Mouse (Mus musculus) hindbrain, embryonic 10.5 days (tissue): ENCODE data around the gene Paqr4. TPM values are rescaled to one million over a fixed set of nuclear protein-coding genes. Genes with fewer than 3 reads are reported as not detected.

Experiments
- DNase-seq: peaks from one replicate; pipeline ENCODE4 v3.0.0-alpha.2; 2017; ENCODE audit warnings: low spot score
- H3K27ac ChIP-seq: fragments of 300-500 bp; sonication (generic); 2 replicates; pipeline ENCODE4 v1.5.1; 2016; ENCODE audit warnings: mild to moderate bottlenecking, moderate library complexity
- H3K27me3 ChIP-seq: fragments of 300-500 bp; sonication (generic); 2 replicates; pipeline ENCODE4 v1.6.1; 2016; ENCODE audit warnings: mild to moderate bottlenecking; ENCODE audit not compliant: poor library complexity, insufficient read depth, severe bottlenecking
- H3K36me3 ChIP-seq: fragments of 300-500 bp; sonication (generic); 2 replicates; pipeline ENCODE4 v1.6.1; 2016; ENCODE audit warnings: mild to moderate bottlenecking, moderate library complexity
- H3K4me1 ChIP-seq: fragments of 300-500 bp; sonication (generic); replicated peaks from 2 replicates; pipeline ENCODE4 v1.6.1; 2016; ENCODE audit warnings: mild to moderate bottlenecking
- H3K4me3 ChIP-seq: fragments of 300-500 bp; sonication (generic); 2 replicates; pipeline ENCODE4 v1.5.1; 2016; ENCODE audit warnings: mild to moderate bottlenecking, moderate library complexity
- H3K9me3 ChIP-seq: fragments of 300-500 bp; sonication (generic); 2 replicates; pipeline ENCODE4 v1.6.1; 2016; ENCODE audit warnings: mild to moderate bottlenecking, moderate library complexity
- WGBS: fragments of 180-500 bp; shearing (Covaris S2); methylation state at CpG from one replicate; pipeline ENCODE4 v1.1.7; 2016; 5-methylcytosine and 5-hydroxymethylcytosine counted together
- polyA plus RNA-seq: library from polyadenylated mRNA; unstranded; fragments of >200 nt; fragmentation: Nextera tagmentation; extraction: Ambion mirVana; gene quantifications from 2 replicates; pipeline ENCODE4 v1.2.1, GENCODE M21; 2016

The Paqr4 gene
- polyA plus RNA-seq, 1 experiment from 2014 or later, result 43.6 TPM

GRCm38 (mm10) chr17:23771284-23772218 lies 30.9 kb upstream of the Paqr4 start, which contains the start of gene Flywch1:
Gene Flywch1 (minus strand): TSS chr17:23771602.
- Histone ChIP-seq H3K9me3 (no peaks in the 10 kb centered on the region), H3K4me1 (peaks cover 22% of the 10 kb centered on the region), H3K4me3 (peak within 1 kb of the TSS; percentile 87), H3K36me3 (peaks cover 32% of the 10 kb centered on the region), H3K27ac (peak within 1 kb of the TSS; percentile 97), H3K27me3 (no peaks in the 10 kb centered on the region)
- peak; percentile 99 for DNase-seq
- 4% methylated on average over 58 of the region's 58 CpGs for WGBS

GRCm38 (mm10) chr17:23770896-23771283 lies 30.2 kb upstream of the Paqr4 start:
- Histone ChIP-seq H3K36me3 (peaks cover 35% of the 10 kb centered on the region), H3K4me1 (peaks cover 22% of the 10 kb centered on the region), H3K4me3 (peak overlapping the region; percentile 87), H3K27ac (peak overlapping the region; percentile 97), H3K9me3 (no peaks in the 10 kb centered on the region), H3K27me3 (no peaks in the 10 kb centered on the region)
- no peak for DNase-seq
- WGBS, result 1% methylated on average over 19 of the region's 19 CpGs

GRCm38 (mm10) chr17:23770493-23770892 lies 29.8 kb upstream of the Paqr4 start:
- peak overlapping the region; percentile 97 for H3K27ac ChIP-seq
- 16% methylated on average over 2 of the region's 2 CpGs for WGBS

GRCm38 (mm10) chr17:23762976-23763375 lies 22.3 kb upstream of the Paqr4 start:
- no peaks in the 10 kb centered on the region for H3K9me3 ChIP-seq
- peaks cover 87% of the 10 kb centered on the region for H3K36me3 ChIP-seq
- H3K27ac ChIP-seq, result no peak overlapping the region
- WGBS, result 90% methylated on average over 11 of the region's 11 CpGs
- H3K4me1 ChIP-seq, result 0 out of 2 replicates have a peak, but pooled peaks cover 4% of the 10 kb centered on the region
- H3K27me3 ChIP-seq, result no peaks in the 10 kb centered on the region
- no peak for DNase-seq
- H3K4me3 ChIP-seq, result no peak overlapping the region

More at GRCm38 (mm10) chr17:23770493-23770892, 29.8 kb upstream of the Paqr4 start:
- no peak for DNase-seq
- peaks cover 22% of the 10 kb centered on the region for H3K4me1 ChIP-seq
- H3K9me3 ChIP-seq, result no peaks in the 10 kb centered on the region
- peak overlapping the region; percentile 87 for H3K4me3 ChIP-seq
- peaks cover 39% of the 10 kb centered on the region for H3K36me3 ChIP-seq
- H3K27me3 ChIP-seq, result no peaks in the 10 kb centered on the region

GRCm38 (mm10) chr17:23761155-23761554 lies 20.5 kb upstream of the Paqr4 start:
- H3K4me1 ChIP-seq, result 0 out of 2 replicates have a peak, but pooled peaks cover 4% of the 10 kb centered on the region
- H3K27me3 ChIP-seq, result no peaks in the 10 kb centered on the region
- DNase-seq, result no peak
- H3K9me3 ChIP-seq, result no peaks in the 10 kb centered on the region
- no peak overlapping the region for H3K27ac ChIP-seq
- WGBS, result 90% methylated on average over 3 of the region's 3 CpGs
- H3K4me3 ChIP-seq, result no peak overlapping the region
- H3K36me3 ChIP-seq, result peaks cover 92% of the 10 kb centered on the region

- Histone ChIP-seq H3K27ac (no peak overlapping the region), H3K27me3 (no peaks in the 10 kb centered on the region), H3K36me3 (peaks cover 94% of the 10 kb centered on the region), H3K9me3 (no peaks in the 10 kb centered on the region), H3K4me1 (0 out of 2 replicates have a peak, but pooled peaks cover 4% of the 10 kb centered on the region), H3K4me3 (no peak overlapping the region)
- no peak for DNase-seq
- WGBS, result 93% methylated on average over 9 of the region's 9 CpGs
Observed at GRCm38 (mm10) chr17:23760231-23760630, 19.6 kb upstream of the Paqr4 start.

GRCm38 (mm10) chr17:23758801-23759200 lies 18.1 kb upstream of the Paqr4 start:
- WGBS, result 81% methylated on average over 8 of the region's 8 CpGs

GRCm38 (mm10) chr17:23757581-23757980 lies 16.9 kb upstream of the Paqr4 start:
- no peaks in the 10 kb centered on the region for H3K9me3 ChIP-seq
- no peaks in the 10 kb centered on the region for H3K27me3 ChIP-seq
- DNase-seq, result no peak
- H3K4me3 ChIP-seq, result no peak overlapping the region
- WGBS, result 96% methylated on average over 9 of the region's 9 CpGs
- H3K36me3 ChIP-seq, result peaks cover 100% of the 10 kb centered on the region
- no peak overlapping the region for H3K27ac ChIP-seq
- H3K4me1 ChIP-seq, result no peaks in the 10 kb centered on the region

More at GRCm38 (mm10) chr17:23758801-23759200, 18.1 kb upstream of the Paqr4 start:
- Histone ChIP-seq H3K27ac (no peak overlapping the region), H3K4me1 (0 out of 2 replicates have a peak, but pooled peaks cover 4% of the 10 kb centered on the region), H3K4me3 (no peak overlapping the region), H3K9me3 (no peaks in the 10 kb centered on the region), H3K36me3 (peaks cover 100% of the 10 kb centered on the region), H3K27me3 (no peaks in the 10 kb centered on the region)
- no peak for DNase-seq

GRCm38 (mm10) chr17:23755689-23756088 lies 15.0 kb upstream of the Paqr4 start:
- no peaks in the 10 kb centered on the region for H3K9me3 ChIP-seq
- H3K36me3 ChIP-seq, result peaks cover 99% of the 10 kb centered on the region
- WGBS, result 94% methylated on average over 13 of the region's 13 CpGs
- no peak overlapping the region for H3K27ac ChIP-seq
- no peak for DNase-seq
- no peaks in the 10 kb centered on the region for H3K4me1 ChIP-seq
- H3K27me3 ChIP-seq, result no peaks in the 10 kb centered on the region
- no peak overlapping the region for H3K4me3 ChIP-seq

- 83% methylated on average over 11 of the region's 11 CpGs for WGBS
- H3K36me3 ChIP-seq, result peaks cover 42% of the 10 kb centered on the region
- H3K4me3 ChIP-seq, result peak overlapping the region; percentile 21; the same call in 1 of the 2 replicates
- H3K9me3 ChIP-seq, result 0 out of 2 replicates have a peak, but pooled peaks cover 3% of the 10 kb centered on the region
- H3K4me1 ChIP-seq, result peaks cover 21% of the 10 kb centered on the region
- 0 out of 2 replicates have a peak overlapping the region, but pooled peaks have one; percentile 8 for H3K27ac ChIP-seq
- peaks cover 37% of the 10 kb centered on the region for H3K27me3 ChIP-seq
- no peak for DNase-seq
Observed at GRCm38 (mm10) chr17:23749400-23750191, 8.9 kb upstream of the Paqr4 start.

- peak; percentile 46 for DNase-seq
- Histone ChIP-seq H3K9me3 (0 out of 2 replicates have a peak, but pooled peaks cover 3% of the 10 kb centered on the region), H3K4me3 (peak overlapping the region; percentile 21; the same call in 1 of the 2 replicates), H3K27me3 (peaks cover 45% of the 10 kb centered on the region), H3K36me3 (peaks cover 34% of the 10 kb centered on the region), H3K4me1 (peaks cover 28% of the 10 kb centered on the region), H3K27ac (0 out of 2 replicates have a peak overlapping the region, but pooled peaks have one; percentile 8)
- 43% methylated on average over 10 of the region's 10 CpGs for WGBS
Observed at GRCm38 (mm10) chr17:23748631-23749391, 8.1 kb upstream of the Paqr4 start.

GRCm38 (mm10) chr17:23748026-23748425 lies 7.4 kb upstream of the Paqr4 start:
- Histone ChIP-seq H3K4me1 (peaks cover 28% of the 10 kb centered on the region), H3K36me3 (peaks cover 26% of the 10 kb centered on the region), H3K27me3 (peaks cover 53% of the 10 kb centered on the region), H3K27ac (no peak overlapping the region), H3K4me3 (no peak overlapping the region), H3K9me3 (0 out of 2 replicates have a peak, but pooled peaks cover 3% of the 10 kb centered on the region)
- WGBS, result 50% methylated on average over 6 of the region's 6 CpGs
- no peak for DNase-seq
